Mouse (Mus musculus) liver (tissue): Measurements from ENCODE around the gene Wnk2.

ENCODE experiments used
- DNase-seq: peaks from one replicate; pipeline ENCODE4 v3.0.0-alpha.2; 2020; ENCODE audit warnings: mixed read lengths

Wnk2 gene

DNA sequence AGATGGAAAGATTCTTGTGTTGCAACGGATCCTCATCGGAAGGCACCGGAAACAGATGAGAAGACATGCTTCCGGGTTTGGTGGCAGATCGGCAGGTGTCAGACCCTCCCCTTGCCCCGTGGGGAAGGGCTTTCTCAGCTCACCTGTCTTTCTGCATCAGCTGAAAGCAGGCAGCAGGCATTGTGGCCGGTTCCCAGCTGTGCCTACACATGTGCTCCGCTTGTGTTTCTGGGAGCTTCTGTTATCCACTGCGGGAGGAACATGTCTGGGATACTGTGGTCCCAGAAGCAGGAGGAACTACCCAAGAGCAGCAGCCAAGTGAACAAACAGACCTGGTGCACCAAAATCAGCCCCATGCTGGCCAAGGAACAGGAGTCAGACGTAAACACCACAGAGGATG, 27.7 kb upstream of the Wnk2 start:
- no peak for DNase-seq

DNA sequence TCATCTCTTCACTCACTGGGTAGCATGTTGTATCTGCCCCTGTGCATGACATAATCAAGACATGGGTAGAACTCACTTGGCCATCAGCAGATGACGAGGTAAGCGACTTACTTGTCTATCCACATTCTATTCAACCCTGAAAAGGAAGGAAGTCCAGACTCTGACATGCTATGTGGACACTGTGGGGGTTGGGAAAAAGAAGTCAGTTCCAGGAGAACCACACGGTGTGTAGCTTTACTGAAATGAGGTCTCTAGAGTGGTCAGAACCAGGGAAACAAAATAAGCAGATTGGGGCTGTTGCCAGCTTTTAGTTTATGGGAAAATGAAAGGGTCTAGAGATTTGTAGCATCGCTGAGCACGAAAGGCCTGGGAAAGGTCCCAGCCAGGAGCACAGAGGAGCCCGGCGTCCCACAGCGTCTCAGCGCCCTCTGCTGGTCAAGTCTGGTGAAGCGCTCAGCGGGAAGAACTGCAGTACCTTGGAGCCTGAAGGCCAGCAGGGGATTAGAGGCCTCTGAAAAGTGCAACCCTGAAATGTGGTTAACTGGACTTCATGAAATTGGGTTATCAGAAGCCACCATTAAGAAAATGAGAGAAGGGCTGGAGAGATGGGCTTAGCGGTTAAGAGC, 25.3 kb upstream of the Wnk2 start:
- peak; percentile 84 for DNase-seq

DNA sequence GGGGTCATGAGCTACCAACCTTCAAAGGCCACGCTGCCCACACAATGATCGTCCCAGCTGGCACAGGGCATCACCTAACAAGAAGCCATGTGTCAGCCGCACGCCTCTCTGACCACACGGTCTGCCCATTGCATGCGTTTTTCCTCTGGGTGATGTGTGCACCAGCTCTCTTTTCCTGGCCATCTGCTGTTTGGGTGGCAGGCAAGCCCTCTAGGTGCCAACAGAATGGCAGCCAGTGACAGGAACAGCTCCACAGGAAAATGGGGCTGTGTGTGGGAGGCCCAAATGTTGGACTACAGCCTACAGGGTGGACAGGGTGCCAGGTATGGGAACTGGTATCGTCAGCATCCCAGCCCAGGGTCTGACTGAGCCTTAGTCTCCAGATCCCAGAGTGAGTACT, 24.5 kb upstream of the Wnk2 start:
- DNase-seq: no peak

DNA sequence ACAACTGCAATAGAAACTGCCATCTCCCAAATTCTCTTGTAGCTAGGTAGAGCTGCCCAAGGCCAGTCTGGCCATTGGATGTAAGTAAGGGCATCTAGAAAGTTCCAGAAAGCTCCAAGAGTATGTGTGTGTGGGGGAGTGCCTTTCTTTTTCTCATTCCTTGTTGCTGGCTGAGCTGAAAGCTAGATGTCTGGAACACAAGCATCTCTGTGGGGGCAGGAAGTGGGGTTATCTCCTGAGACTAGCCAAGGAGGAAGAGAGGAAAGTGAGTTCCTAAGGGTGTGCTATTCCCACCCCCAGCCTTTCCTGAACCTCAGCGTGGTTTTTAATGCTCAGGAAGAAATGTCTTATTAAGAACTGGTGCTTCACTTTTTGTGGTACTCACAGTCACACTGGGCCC, 23.9 kb upstream of the Wnk2 start:
- DNase-seq: no peak

DNA sequence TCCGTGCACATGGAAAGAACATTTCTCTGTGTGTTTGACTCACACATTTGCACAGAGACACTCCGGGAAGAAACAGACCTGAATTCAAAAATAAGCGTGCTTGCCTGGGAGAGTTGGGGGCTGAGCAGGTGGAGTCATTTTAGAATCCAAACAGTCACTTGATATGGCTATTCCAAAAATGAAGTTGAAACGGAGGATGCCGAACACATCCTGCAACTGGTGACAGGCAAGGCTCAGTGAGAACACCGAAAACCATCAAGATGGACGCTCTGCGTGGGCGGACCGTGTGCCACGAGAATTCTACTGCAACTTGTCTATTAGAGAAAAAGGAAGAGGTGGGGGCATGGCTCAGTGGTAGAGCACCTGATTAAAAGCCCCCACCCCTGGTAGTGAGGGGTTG, 22.8 kb upstream of the Wnk2 start:
- no peak for DNase-seq

DNA sequence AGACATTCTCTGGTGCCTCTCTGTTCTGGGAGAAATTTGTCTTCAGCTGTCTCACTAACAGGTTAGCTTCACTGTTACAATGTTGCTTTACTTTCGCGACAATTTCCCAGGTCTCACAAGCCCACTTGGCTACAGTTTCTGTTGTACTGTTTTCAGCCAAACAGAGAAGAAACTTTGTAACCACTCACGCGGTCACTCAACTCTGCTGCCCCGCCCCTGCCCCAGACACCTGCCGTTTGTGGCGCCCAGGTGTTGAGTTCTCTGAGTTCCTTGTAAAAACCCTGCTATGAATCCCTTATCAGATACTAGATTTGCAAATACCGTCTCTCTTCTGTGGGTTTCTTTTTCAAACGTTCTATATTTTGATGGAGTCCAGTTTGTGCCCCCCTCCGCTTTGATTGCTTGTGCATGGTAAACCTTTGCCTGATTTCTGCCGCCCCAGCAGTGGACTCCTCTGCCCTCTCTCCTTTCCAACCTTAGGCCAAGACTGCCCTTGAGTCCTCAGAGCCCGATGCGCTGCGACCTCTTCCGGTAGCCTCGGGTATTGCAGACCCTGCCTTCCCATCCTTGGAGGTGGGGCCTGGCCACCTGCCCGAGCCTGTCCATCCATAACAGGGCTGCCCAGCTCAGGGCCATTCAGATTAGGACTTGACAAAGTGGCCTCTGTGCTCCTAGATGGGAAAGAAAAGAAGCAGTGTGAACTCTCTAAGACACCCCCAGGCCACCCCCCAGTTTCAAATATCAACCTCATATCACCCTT, 21.8 kb upstream of the Wnk2 start:
- DNase-seq: peak; percentile 78

DNA sequence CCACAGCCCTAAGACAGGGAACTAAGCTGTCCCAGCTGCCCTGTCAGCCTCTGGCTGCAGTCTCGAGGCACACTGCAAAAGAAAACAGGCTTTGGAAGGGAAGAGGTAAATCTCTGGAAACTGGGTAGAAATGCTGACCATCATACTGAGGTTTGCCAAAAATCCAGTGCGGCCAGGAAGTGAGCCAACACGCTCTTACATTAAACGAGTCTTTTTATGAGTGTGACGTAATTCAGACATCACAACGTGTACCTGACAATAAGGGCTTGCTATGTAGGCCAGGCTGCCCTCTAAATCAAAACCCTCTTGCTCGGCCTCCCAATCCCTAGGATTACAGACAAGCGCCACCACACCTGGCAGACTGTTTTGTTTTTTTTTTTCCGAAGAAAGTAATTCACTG, 19.3 kb upstream of the Wnk2 start:
- DNase-seq: no peak

DNA sequence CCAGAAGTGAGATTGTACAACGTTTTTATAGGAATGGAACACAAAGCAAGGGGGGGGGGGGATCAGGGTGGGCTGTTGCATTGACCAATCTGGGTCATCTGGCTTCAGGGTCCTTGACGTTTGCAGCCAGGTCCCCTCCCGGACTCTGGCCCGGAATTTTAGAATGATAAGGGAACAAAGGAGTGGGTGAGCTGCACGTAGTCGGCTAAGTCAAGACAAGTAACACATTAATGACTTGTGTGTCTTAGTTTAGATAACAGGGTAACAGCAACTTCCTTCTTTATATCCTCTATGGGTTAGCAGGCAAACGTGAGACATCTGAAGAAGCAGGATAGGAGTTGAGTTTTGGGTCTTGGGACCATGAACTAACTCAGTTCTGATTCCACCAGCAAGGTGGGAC, 15.8 kb upstream of the Wnk2 start:
- no peak for DNase-seq

DNA sequence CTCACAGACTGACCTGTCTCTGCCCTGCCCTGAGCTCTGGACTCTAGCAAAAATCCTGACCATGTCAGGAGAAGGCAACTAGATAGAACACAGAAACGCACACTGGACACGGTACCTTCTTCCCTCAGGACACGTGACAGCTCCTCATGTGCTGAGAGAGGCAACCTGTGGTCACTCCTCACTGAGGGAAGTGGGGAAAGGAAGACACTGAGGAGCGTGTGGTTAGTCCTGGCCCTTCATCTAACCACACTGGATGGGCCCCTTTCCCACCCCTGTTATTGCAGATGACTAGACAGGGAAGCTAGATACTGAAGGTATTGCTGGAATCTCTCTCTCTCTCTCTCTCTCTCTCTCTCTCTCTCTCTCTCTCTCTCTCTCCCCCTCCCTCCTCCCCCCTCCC, 14.9 kb upstream of the Wnk2 start:
- no peak for DNase-seq

DNA sequence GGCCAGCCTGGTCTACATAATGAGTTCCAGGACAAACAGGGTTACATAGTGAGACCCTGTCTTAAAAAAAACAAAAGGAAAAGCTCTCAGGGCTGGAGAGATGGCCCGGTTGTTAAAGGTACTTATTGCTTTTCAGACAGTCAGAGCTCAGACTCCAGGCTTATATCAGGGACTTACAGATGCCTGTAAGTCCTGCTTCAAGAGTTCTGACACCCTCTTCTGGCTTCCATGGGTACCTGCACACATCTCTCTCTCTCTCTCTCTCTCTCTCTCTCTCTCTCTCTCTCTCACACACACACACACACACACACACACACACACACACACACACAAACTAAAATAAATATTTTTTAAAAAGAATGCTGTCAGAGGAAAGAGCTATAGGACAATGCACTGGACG, 13.4 kb upstream of the Wnk2 start:
- DNase-seq: no peak

DNA sequence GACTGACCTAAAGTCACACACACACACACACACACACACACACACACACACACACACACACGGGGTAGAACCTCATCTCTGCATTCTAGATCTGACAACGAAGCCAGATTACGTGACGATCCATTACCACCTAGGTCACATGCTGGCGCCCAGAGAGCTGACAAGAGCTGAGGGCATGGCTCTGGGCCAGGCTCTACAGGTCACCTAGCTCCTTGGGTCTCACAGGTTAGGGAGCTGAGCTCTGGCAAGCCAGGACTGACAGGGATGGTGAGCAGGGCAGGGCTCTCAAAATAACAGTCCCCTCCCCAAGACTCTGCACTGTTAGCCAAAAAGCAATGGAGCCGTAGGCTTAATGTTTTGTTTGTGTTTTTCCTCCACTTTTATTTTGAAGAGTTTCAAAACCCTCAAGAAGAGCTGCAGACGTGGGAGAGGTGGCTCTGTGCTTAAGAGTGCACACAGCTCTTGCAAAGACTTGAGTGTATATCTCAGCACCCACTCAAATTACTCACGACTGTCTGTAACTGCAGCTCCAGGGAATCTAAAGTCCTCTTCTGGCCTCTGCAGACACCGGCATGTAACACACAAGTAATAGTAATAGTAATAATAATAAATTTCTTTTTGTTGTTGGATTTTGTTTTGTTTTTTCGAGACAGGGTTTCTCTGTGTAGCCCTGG, 10.4 kb upstream of the Wnk2 start:
- DNase-seq: no peak

DNA sequence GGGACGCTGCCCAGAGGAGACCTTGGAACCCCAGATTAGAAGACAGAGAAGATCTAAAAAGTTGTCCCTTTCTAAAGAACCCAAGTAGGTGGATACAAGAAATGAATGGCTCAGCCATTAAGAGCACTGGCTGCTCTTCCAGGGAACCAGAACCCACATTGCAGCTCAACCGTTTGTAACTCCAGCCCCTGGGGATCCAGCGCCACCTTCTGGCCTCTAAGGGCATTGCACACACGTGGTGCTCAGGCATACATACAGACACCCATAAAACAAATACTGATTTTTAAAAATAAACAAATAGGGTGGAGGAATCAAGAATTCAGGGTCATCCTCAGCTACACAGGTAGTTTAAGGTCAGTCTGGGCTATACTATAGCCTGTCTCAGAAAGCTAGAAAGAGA, 8.8 kb upstream of the Wnk2 start:
- no peak for DNase-seq

DNA sequence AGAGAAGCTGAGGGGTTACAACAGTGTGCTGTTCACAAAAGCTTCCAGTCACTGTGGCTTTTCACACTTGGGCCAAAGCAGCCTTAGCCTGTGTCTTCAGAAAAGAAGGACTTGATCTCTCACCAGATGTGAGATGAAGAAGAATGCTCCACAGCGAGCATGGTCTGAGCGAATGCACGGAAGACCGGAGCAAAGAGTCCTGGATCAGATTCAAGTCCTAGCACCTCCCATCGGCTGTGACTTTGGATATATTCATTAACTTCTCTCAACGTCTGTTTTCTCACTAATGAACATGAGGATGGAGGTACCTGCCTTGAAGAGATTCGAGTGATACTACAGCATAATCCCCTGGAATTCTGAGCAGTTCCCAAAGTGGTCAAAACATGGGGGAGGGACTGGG, 6.8 kb upstream of the Wnk2 start:
- DNase-seq: no peak

DNA sequence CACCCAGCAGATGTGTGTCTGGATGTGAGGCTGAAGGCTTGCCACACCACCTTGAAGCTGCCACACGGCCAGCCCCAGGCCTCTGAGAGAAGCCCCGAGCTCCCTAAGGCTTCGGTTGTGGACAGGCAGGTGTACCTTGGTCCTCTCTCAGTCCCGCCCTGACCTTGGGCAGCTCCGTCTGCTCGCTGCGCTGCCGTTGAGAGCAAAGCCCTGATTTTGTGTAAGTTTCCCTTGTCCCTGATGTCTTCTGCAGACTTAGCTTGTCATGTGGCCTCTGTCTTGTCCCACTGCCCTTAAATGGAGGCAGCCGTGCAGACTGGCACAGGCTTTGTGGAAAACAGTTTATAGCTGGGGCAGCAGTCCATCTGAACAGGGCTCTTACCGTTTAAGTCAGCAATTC, 6.2 kb upstream of the Wnk2 start:
- no peak for DNase-seq

DNA sequence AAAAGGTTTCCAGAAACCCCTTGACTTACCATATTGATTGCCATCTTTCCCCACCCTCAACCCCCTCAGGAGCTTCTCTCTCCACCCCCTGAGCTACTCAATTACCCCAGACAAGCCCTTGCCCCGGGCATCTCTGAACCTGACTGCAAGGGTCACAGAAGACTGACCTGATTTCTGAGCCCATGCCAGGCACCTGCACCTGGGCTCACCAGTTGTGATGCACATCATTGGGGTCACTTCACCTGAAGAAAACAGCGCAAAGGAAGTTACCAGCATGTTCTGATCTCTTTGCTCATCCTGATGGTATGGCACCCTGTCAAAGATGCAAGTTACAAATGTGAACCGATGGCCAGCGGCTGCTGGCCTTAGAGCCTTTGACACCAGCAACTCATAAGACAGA, 873 bp upstream of the Wnk2 start:
- no peak for DNase-seq

DNA sequence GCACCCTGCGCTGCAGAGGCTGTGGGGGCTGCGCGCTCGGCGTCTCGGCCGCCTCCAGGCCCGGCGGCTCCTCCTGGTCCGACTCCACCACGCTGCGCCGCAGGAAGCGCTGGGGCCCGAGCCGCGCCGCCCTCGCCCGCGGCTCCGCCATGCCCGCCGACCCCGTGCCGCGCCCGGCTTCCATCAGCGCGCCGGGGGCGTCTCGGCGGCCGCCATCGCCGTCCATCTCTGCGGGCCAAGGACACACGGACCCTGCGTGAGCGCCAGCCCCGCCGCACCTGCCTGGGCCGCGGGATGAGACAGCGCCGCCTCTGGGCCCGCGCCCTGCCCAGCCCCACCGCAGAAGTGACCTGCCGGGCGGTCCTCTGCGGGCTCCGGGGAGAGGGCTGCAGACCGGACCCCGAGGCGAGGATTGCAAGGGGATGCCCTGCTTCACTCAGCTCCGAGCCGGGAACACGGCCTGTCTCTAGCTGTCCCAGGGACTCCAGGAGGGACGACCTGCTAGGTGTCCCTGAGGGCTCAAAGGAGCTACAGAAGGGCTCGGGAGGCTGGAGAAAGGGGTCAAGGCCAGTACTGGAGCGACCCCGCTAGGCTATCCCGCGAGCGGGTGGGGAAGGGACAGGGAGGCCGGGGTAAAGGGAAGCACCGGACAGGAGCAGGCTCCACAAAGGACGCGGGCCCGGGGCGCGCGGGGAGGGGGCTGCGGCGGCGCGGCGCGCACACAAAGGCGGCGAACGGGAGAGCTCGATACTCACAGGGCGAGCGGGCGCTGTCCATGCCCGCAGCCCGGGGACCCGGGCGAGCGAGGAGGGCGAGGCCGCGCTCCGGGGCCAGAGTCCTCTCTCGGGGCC, 582 bp downstream of the Wnk2 start:
- no peak for DNase-seq

DNA sequence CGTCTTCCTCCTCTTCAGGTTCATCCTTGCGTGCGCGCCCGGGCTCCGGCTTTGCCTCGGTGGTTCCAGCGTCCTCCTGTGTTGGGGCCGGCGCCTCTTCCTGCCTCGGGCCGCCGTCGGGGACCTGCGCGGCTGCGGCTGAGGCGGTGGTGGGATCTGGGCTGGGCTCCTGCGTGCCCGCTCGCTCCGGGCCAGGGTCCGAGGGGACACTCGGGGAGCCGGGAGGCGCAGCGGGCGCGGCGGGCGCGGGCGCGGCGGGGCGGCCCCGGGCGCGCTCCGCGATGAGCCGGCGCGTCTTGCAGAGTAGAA, 1.2 kb downstream of the Wnk2 start:
- DNase-seq: no peak

DNA sequence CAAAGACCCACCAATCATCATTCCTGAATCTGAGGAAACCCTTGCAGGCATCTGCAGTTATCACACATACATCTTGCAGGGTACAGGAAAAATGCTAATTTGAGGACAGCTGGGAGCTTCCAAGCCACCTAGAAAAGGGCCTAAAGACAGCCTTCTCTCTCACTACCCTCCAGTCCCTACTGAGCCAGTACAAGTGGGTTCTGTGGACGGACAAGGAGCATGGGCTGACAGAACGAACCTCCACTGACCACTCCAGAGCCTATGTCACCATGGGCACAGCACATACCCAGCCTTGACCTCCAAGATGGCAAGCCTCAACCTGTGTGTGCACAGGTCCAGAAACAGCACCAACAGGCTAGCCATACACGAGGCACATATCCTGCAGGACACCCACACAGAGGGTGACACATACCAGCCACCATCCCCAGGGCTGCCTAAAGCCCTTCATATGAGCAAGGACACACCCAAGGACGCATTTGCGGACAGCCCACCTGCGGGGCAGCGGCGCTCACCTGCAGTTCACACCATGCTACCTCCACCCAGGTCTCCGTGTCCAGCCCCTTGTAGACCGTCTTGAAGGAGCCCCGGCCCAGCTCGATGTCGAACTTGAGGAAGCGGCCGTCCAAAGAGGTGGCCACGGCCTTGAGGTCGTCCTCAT, 1.6 kb downstream of the Wnk2 start:
- DNase-seq: no peak

DNA sequence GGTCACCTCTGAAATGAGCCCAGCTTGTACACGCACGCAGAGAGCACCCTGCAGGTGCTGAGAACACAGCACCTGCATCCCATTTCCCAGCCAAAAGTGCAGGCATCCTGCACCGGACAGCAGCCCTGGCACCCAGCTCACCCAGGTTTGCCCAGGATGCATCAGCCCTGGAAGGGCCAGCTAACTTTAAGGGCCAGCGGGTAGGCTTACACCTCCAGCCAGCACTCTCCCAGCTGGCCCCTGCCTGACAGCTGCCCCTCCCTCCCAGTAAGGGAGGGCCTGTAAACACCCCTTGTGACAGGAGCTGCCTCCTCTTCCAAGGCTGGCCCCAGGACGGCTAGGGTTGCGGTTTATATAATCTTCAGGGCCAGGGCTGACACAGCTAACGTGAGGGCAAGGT, 2.4 kb downstream of the Wnk2 start:
- no peak for DNase-seq

DNA sequence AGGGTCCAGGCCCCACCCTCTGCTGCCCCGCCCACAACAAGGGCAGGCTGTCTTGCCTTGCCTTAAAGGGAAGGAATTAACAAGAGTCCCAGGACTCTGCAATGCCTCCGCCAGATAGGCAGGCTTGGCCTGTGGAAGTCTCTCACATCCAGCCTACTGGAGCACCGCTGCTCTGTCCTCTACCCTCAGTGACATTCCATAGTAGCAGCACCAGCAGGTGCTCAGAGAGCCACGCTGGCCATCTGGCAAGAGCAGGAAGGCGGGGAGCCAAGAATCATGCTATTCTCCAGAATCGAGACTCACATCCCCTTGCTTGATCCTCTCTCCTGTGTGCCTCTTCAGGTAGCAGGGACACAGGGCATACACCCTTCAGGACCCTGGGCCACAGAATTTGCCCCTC, 3.4 kb downstream of the Wnk2 start:
- DNase-seq: no peak

DNA sequence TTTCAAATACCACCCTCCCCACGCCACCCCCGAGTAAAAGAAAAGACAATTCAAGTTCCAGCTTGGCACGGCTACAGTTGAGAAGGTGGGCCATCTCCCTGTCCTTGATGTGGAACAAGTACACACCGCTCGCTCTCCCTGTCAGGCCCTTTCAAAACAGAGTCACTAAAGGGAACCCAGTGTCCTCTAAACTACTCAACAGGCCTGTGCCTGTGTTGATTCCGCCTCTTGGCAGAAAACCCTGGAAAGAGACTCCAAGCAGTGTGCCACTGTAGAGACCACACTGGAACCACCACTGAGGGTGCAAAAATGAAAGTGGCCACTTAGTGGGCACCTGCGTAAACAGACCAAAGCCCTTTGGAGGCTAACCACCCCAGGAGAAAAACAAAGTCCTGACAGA, 4.5 kb downstream of the Wnk2 start:
- no peak for DNase-seq

DNA sequence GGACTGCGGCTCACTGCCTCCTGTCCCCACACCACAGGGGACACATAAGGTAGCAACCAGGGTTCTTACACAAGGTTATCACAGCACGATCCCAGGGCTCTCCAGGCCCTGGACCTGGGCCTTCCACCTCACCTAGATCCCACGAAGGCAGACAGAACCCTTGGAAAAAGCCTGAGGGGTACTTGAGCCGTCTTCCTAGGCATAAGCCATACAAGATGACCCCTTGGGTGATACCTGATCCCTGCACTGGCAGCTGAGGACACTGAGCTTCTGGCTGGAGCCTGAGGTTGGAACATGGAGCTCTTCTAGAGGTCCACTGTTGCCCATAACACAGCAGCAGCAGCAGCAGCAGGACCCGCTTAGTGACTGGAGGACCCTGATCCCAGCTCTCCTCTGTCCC, 5.4 kb downstream of the Wnk2 start:
- no peak for DNase-seq

DNA sequence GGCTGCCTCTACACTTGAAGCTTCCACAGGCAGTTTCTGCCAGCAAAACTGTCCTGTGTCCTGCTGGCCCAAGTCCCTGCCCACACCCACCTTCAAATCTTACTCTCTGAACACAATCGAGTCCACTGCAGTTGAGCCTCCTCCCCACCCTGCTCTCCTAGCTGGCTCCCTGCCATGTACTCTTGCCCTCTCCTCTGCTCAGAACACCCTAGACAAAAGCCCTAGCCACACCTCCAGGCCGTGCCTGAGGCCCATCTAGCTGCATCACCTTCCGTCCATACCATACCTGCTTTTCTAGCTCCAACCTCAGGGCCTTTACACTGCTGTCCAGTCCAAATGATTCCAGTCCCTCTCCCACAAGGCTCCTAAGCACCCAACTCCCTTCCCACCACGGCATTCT, 7.2 kb downstream of the Wnk2 start:
- no peak for DNase-seq
